Mouse (Mus musculus) ES-Bruce4 (cell line): ENCODE results near the gene Olfr1428. TPM values are rescaled to one million over a fixed set of nuclear protein-coding genes. Genes with fewer than 3 reads are reported as not detected.
"Not testable (repeated sequence)": the region's sequence is repeated elsewhere in the genome, so short reads cannot be mapped to it uniquely, and the experiment has no call there.

ENCODE experiments used
- H3K27ac ChIP-seq: 2 replicates; pipeline ENCODE4 v1.5.1; 2012; ENCODE audit warnings: low read length, inconsistent platforms; ENCODE audit not compliant: insufficient read depth
- H3K27me3 ChIP-seq: 2 replicates; pipeline ENCODE4 v1.6.1; 2012; ENCODE audit warnings: mild to moderate bottlenecking, low read length, inconsistent platforms; ENCODE audit not compliant: control insufficient read depth, poor library complexity, insufficient read depth, severe bottlenecking
- H3K36me3 ChIP-seq: 2 replicates; pipeline ENCODE4 v1.6.1; 2012; ENCODE audit warnings: inconsistent platforms, mild to moderate bottlenecking, low read length, moderate library complexity; ENCODE audit not compliant: control insufficient read depth, poor library complexity, insufficient read depth, severe bottlenecking
- H3K4me1 ChIP-seq: one replicate; pipeline ENCODE4 v1.8.1; 2011; ENCODE audit warnings: low read length; ENCODE audit not compliant: control insufficient read depth, insufficient read depth
- H3K4me3 ChIP-seq: 2 replicates; pipeline ENCODE4 v1.5.1; 2011; ENCODE audit warnings: low read depth, mild to moderate bottlenecking, low read length
- H3K9ac ChIP-seq: 2 replicates; pipeline ENCODE4 v1.6.1; 2012; ENCODE audit warnings: low read depth, mild to moderate bottlenecking, inconsistent platforms; ENCODE audit not compliant: poor library complexity, severe bottlenecking
- H3K9me3 ChIP-seq: replicated peaks from 2 replicates; pipeline ENCODE4 v1.6.1; 2012; ENCODE audit warnings: mild to moderate bottlenecking, low read length, inconsistent platforms; ENCODE audit not compliant: control insufficient read depth, poor library complexity, insufficient read depth, severe bottlenecking
- CTCF ChIP-seq: IDR thresholded peaks from one replicate; pipeline ENCODE4 v1.8.1; 2011; ENCODE audit warnings: low read depth, low read length
- EP300 ChIP-seq: IDR thresholded peaks from 2 replicates; pipeline ENCODE4 v1.6.1; 2011; ENCODE audit warnings: low read depth, low read length; ENCODE audit not compliant: insufficient read depth
- POLR2A ChIP-seq: IDR thresholded peaks from one replicate; pipeline ENCODE4 v1.8.1; 2011; ENCODE audit warnings: low read length; ENCODE audit not compliant: insufficient read depth
- polyA plus RNA-seq: library from polyadenylated mRNA; stranded (reverse); fragments of >200 nt; gene quantifications from 2 replicates; pipeline ENCODE4 v1.2.4, GENCODE M21; 2011; ENCODE audit warnings: low read depth; ENCODE audit not compliant: missing spikeins, insufficient read depth, insufficient read length

Olfr1428 gene
- polyA plus RNA-seq, 1 experiment, result not detected

DNA sequence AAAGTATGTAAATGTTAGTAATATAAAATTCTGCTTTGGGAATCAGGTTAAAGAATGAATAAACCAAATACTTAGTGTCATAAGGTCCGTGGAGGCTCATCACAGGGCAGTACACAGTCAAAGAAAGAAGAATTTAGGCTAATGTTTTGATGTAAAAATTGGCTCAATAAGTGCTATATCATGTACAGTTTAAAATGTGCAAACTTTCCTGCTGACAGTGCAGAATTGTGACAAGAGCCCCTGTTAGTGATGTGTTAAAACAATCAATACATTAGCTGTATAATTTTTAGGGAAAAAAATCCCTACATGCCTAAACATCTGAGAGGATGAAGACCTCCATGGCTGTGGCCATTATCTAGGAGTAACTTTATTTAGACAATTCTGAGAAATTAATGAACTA lies 1.9 kb downstream of the Olfr1428 start:
- H3K27ac ChIP-seq, result no peak overlapping the region
- peaks cover 3% of the 10 kb centered on the region; the same call in 1 of the 2 replicates for H3K9me3 ChIP-seq
- no peak overlapping the region for H3K9ac ChIP-seq
- no peaks in the 10 kb centered on the region; the same call in 1 of the 2 replicates for H3K27me3 ChIP-seq
- TF ChIP-seq POLR2A (no peak), CTCF (no peak), EP300 (no peak)
- H3K4me3 ChIP-seq, result no peak overlapping the region
- H3K4me1 ChIP-seq, result no peaks in the 10 kb centered on the region
- H3K36me3 ChIP-seq, result no peaks in the 10 kb centered on the region

GRCm38 (mm10) chr19:12104541-12104940 lies 11.2 kb downstream of the Olfr1428 start:
- Histone ChIP-seq H3K27ac (no peak overlapping the region), H3K36me3 (no peaks in the 10 kb centered on the region), H3K4me1 (no peaks in the 10 kb centered on the region), H3K9ac (no peak overlapping the region), H3K27me3 (no peaks in the 10 kb centered on the region), H3K9me3 (peaks cover 5% of the 10 kb centered on the region; the same call in 1 of the 2 replicates), H3K4me3 (no peak overlapping the region)
- TF ChIP-seq POLR2A (no peak), EP300 (no peak), CTCF (no peak)

DNA sequence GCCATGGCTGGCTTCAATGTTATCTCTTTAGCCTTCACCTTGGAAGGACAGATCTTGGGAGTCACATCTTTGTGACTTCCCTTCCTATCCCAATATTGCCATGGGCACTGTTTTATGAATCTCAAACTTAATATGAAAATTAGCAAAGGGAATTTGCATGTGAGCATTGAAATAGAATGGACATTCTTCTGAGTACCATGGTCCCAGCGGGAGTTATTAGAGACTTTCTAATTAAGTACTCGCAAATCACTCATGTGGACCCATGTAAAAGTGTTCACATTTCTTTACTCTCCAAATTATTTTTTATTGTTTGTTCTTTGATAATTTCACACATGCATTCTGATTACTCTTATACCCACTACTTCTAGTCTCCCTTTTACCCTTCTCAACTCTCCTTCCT lies 12.5 kb downstream of the Olfr1428 start, which contains the start of gene Olfr1427:
Gene Olfr1427, minus strand, starts transcription at position 101 of the 400 bp plus-strand sequence.
- H3K27me3 ChIP-seq, result no peaks in the 10 kb centered on the region
- H3K9ac ChIP-seq, result no peak within 1 kb of the TSS
- H3K36me3 ChIP-seq, result no peaks in the 10 kb centered on the region
- no peak within 1 kb of the TSS for H3K27ac ChIP-seq
- TF ChIP-seq EP300, result no peak
- TF ChIP-seq POLR2A, result no peak
- TF ChIP-seq CTCF, result no peak
- H3K4me3 ChIP-seq, result no peak within 1 kb of the TSS
- H3K4me1 ChIP-seq, result no peaks in the 10 kb centered on the region
- H3K9me3 ChIP-seq, result no peaks in the 10 kb centered on the region

GRCm38 (mm10) chr19:12091913-12092312 lies 23.8 kb downstream of the Olfr1428 start, which contains the start of gene Olfr1426:
TSS of gene Olfr1426 (minus strand) at chr19:12092013.
- H3K27me3 ChIP-seq, result no peaks in the 10 kb centered on the region
- no peaks in the 10 kb centered on the region for H3K4me1 ChIP-seq
- no peak within 1 kb of the TSS for H3K4me3 ChIP-seq
- no peak within 1 kb of the TSS for H3K27ac ChIP-seq
- H3K9me3 ChIP-seq, result 0 out of 2 replicates have a peak, but pooled peaks cover 5% of the 10 kb centered on the region
- H3K36me3 ChIP-seq, result no peaks in the 10 kb centered on the region
- no peak for TF ChIP-seq EP300
- no peak for TF ChIP-seq POLR2A
- TF ChIP-seq CTCF, result no peak
- H3K9ac ChIP-seq, result no peak within 1 kb of the TSS

GRCm38 (mm10) chr19:12077631-12078030 lies 38.1 kb downstream of the Olfr1428 start, which contains the start of gene Olfr1425:
TSS of gene Olfr1425 (minus strand) at chr19:12077731.
- H3K4me3 ChIP-seq, H3K27me3 ChIP-seq, H3K9me3 ChIP-seq, H3K4me1 ChIP-seq, H3K36me3 ChIP-seq, H3K27ac ChIP-seq, H3K9ac ChIP-seq: not testable (repeated sequence)

DNA sequence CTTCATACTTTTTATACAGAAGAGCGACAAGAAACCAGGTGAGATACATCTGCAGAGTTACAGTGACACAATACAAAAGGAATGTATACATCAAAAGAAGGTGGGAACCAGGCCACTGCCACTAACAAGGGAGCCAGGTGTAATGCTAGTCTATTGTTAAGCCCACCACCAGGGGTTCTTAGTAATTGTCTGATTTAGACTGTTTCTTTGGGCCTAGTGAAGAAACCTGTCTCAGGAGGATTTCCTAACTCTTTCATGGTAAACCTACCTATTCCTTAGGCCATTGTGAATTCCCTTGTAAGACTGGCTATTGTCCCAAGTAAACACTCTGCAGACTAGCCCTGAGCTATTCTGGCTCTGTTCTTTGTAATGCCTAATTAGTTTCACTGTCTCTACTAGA lies 46.2 kb downstream of the Olfr1428 start:
- H3K27me3 ChIP-seq, H3K9ac ChIP-seq, H3K36me3 ChIP-seq, H3K4me3 ChIP-seq, H3K4me1 ChIP-seq: not testable (repeated sequence)
- Histone ChIP-seq H3K9me3 (peaks cover 25% of the 10 kb centered on the region), H3K27ac (peak overlapping the region; percentile 94)

DNA sequence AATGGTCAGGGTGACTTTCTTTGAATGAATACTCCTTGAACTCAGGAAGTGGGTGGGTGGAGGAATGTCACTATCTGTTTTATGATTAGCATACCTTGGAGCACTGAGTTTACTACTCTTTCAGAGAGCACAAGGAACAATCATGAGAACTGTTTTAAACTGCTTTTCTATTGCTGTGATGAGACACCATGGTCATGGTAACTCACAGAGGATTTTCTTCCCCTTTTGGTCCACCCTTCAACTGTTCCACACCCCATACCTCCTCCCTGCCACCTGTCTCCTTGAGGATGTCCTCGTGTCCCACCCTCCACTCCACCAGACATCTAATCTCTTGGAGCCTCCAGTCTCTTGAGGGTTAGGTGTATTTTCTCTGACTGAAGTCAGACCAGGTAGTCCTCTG lies 47.9 kb downstream of the Olfr1428 start:
- not testable (repeated sequence) for H3K9ac ChIP-seq, H3K4me1 ChIP-seq, H3K4me3 ChIP-seq, H3K36me3 ChIP-seq, H3K27me3 ChIP-seq
- H3K9me3 ChIP-seq, result peaks cover 25% of the 10 kb centered on the region
- H3K27ac ChIP-seq, result peak overlapping the region; percentile 9; the same call in 1 of the 2 replicates

DNA sequence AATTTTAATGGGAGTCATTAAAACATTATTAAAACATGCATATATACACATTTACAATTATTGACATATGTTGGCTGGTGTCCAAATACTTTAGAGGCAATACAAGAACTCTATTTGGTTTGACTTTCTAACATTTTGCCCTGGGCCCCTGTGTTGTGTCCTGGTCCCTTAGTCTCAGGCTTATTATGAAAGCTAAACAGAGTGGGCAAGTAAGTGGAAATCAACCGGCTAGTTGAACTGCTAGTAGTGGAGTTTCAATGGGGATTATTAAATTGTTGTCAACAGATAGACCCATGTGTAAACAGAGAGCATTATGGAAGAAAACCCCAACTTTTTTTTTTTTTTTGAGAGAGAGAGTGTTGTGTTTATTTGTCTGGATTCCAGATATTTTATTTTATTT lies 53.1 kb downstream of the Olfr1428 start, which contains the start of gene Olfr1424:
Gene Olfr1424, minus strand, starts transcription at position 101 of the 400 bp plus-strand sequence.
- H3K27ac ChIP-seq, H3K27me3 ChIP-seq, H3K4me1 ChIP-seq, H3K4me3 ChIP-seq, H3K9ac ChIP-seq, H3K9me3 ChIP-seq, H3K36me3 ChIP-seq: not testable (repeated sequence)
